Mouse (Mus musculus) cortical plate, adult 2 months (tissue): ENCODE measurements around the gene Phactr1.

Experiments
- CTCF ChIP-seq: fragments of 200-500 bp; IDR thresholded peaks from 2 replicates; pipeline ENCODE4 v1.5.1; 2011; ENCODE audit warnings: mild to moderate bottlenecking, control low read depth, low read length; ENCODE audit not compliant: insufficient read depth; ENCODE audit errors: extremely low read depth
- POLR2A ChIP-seq: fragments of 200-500 bp; IDR thresholded peaks from 2 replicates; pipeline ENCODE4 v1.6.1; 2011; ENCODE audit warnings: mild to moderate bottlenecking, low read length, control low read depth; ENCODE audit not compliant: insufficient read depth; ENCODE audit errors: extremely low read depth

DNA sequence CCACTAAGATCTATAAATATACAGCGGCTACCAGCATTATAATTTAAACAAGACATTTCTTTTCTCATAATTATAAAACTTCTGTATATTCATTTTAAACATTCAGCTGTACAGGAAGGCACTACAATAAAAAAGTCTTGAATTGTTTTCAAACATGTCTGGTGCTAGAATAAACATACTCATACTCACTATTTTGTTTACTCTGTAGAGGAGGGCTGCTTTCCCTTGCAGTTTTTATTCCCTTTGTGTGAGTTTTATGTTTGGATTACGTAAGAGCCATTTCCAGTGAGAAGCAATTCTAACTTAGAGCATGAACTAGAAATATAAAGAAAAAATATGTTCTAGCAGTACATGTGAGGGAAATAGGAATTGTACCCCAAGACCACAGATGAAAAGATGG, 45.5 kb upstream of the Phactr1 start:
- TF ChIP-seq POLR2A = no peak
- no peak for TF ChIP-seq CTCF
